Mouse (Mus musculus): Measurements from ENCODE around the gene Kcnc1. TPM values are rescaled to one million over a fixed set of nuclear protein-coding genes. Genes with fewer than 3 reads are reported as not detected.

The Kcnc1 gene
- total RNA-seq, 2 experiments from 2014 or later = 0.03 to 0.05 TPM

GRCm38 (mm10) chr7:46393116-46393515 lies 3.2 kb upstream of the Kcnc1 start:
- DNase-seq (ENCODE audit: low spot score) = no peak
- intact Hi-C loops (cut with DNase I) = loop anchor here (2.0 to 10.0 kb wide), 2 partner anchors 142 to 176 kb away; no protein-coding TSS in a partner anchor

GRCm38 (mm10) chr7:46393718-46394511 lies 2.4 kb upstream of the Kcnc1 start:
- no peak for DNase-seq (ENCODE audit: low spot score)
- intact Hi-C loops (cut with DNase I) = loop anchor here (1.0 to 10.0 kb wide), 3 partner anchors 141 to 213 kb away; no protein-coding TSS in a partner anchor

GRCm38 (mm10) chr7:46394933-46395332 lies 1.4 kb upstream of the Kcnc1 start:
- intact Hi-C loops (cut with DNase I) = loop anchor here (1.0 to 10.0 kb wide), 2 partner anchors 140 to 212 kb away; no protein-coding TSS in a partner anchor

GRCm38 (mm10) chr7:46395571-46395970 lies 726 bp upstream of the Kcnc1 start:
- intact Hi-C loops (cut with DNase I) = loop anchor here (10.0 kb wide), 1 partner anchor 139 kb away; no protein-coding TSS in a partner anchor
- no peak for DNase-seq (ENCODE audit: low spot score)

More at GRCm38 (mm10) chr7:46394933-46395332, 1.4 kb upstream of the Kcnc1 start:
- no peak for DNase-seq (ENCODE audit: low spot score)

GRCm38 (mm10) chr7:46396928-46397731 lies 833 bp downstream of the Kcnc1 start:
- intact Hi-C loops (cut with DNase I) = loop anchor here (10.0 kb wide), 1 partner anchor 138 kb away; no protein-coding TSS in a partner anchor
- DNase-seq (ENCODE audit: low spot score) = no peak

GRCm38 (mm10) chr7:46397732-46398333 lies 1.5 kb downstream of the Kcnc1 start:
- intact Hi-C loops (cut with DNase I) = loop anchor here (10.0 kb wide), 1 partner anchor 137 kb away; no protein-coding TSS in a partner anchor
- DNase-seq (ENCODE audit: low spot score) = no peak

- intact Hi-C loops (cut with DNase I) = loop anchor here (10.0 kb wide), 1 partner anchor 136 kb away; no protein-coding TSS in a partner anchor
- DNase-seq (ENCODE audit: low spot score) = no peak
Observed at GRCm38 (mm10) chr7:46398612-46399011, 2.3 kb downstream of the Kcnc1 start.

GRCm38 (mm10) chr7:46399676-46400075 lies 3.4 kb downstream of the Kcnc1 start:
- DNase-seq (ENCODE audit: low spot score) = no peak
- intact Hi-C loops (cut with DNase I) = loop anchor here (10.0 kb wide), 1 partner anchor 135 kb away; no protein-coding TSS in a partner anchor

GRCm38 (mm10) chr7:46400346-46400745 lies 4.0 kb downstream of the Kcnc1 start:
- no peak for DNase-seq (ENCODE audit: low spot score)
- intact Hi-C loops (cut with DNase I) = no loop called here

- DNase-seq (ENCODE audit: low spot score) = no peak
- intact Hi-C loops (cut with DNase I) = no loop called here
Observed at GRCm38 (mm10) chr7:46401371-46402180, 5.3 kb downstream of the Kcnc1 start.

- no peak for DNase-seq (ENCODE audit: low spot score)
Observed at GRCm38 (mm10) chr7:46403616-46404485, 7.6 kb downstream of the Kcnc1 start.

GRCm38 (mm10) chr7:46404756-46405155 lies 8.5 kb downstream of the Kcnc1 start:
- no peak for DNase-seq (ENCODE audit: low spot score)
- intact Hi-C loops (cut with DNase I) = no loop called here

More at GRCm38 (mm10) chr7:46403616-46404485, 7.6 kb downstream of the Kcnc1 start:
- intact Hi-C loops (cut with DNase I) = no loop called here

- intact Hi-C loops (cut with DNase I) = no loop called here
- no peak for DNase-seq (ENCODE audit: low spot score)
Observed at GRCm38 (mm10) chr7:46408606-46409005, 12.3 kb downstream of the Kcnc1 start.

- intact Hi-C loops (cut with DNase I) = no loop called here
- DNase-seq (ENCODE audit: low spot score) = no peak
Observed at GRCm38 (mm10) chr7:46409204-46409789, 13.0 kb downstream of the Kcnc1 start.

- intact Hi-C loops (cut with DNase I) = no loop called here
Observed at GRCm38 (mm10) chr7:46410727-46411126, 14.4 kb downstream of the Kcnc1 start.

GRCm38 (mm10) chr7:46412823-46413222 lies 16.5 kb downstream of the Kcnc1 start:
- intact Hi-C loops (cut with DNase I) = no loop called here
- DNase-seq (ENCODE audit: low spot score) = no peak

More at GRCm38 (mm10) chr7:46410727-46411126, 14.4 kb downstream of the Kcnc1 start:
- no peak for DNase-seq (ENCODE audit: low spot score)

- no peak for DNase-seq (ENCODE audit: low spot score)
- intact Hi-C loops (cut with DNase I) = no loop called here
Observed at GRCm38 (mm10) chr7:46413959-46414725, 17.8 kb downstream of the Kcnc1 start.
